Mouse (Mus musculus): Measurements from ENCODE around the gene Rnf180.
"Not testable (repeated sequence)": the region's sequence is repeated elsewhere in the genome, so short reads cannot be mapped to it uniquely, and the experiment has no call there.

Gene Rnf180

DNA sequence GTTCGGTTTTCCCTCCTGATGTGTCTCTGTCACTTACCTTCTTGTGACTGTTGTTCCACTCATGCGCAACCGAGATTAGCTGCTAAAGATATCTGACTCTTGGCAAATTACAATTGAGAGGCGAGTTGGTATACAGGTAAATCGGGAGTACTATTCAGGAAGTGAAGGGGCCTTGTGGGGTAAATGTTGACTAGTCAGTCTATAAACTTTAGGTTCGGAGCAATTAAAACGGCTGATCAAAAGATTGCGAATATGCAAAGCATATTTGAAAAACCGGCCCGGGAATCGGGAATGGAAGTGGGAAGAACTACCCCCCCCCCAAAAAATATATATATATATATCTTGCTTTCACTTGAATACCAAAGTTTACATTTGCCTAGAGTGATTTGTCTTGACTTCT lies at the start of gene Rnf180:
Gene Rnf180, minus strand, starts transcription at position 101 of the 400 bp plus-strand sequence.
- DNase-seq (ENCODE audit: extremely low read depth, low read depth, low spot score): no peak

DNA sequence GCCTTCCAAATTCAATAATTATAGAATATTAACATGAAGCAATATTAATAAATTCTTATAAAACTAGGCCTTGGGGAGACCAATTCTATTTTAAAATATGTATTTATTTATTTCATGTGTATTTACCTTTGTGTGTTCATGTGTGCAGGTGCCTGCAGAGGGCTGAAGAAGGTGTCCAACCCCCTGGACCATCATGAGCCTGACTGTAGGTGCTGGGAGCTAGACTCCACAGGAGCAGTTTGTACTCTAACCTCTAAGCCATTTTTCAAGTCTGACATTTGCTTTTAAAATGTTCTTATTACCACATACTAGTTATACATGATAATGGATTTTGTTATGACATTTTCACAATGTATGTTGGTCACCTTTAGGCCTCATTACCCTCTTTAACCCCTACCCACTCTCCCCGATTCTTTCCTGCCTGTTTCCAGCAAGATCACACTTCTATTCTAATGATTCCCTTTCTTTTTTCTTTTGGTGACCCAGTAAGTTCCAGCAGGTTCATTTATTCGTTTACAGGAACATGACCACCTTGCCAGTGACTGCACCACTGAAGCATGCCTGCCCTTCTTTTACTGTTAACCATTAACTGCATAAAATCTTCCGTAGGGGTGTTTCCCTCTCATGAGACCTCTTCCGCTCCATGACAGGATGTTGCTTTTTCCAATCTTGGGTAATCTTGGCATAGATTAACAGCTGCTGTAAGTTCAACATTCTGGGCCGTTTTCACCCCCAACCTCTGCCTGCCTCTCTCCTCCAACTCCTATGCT lies 36.8 kb upstream of the Rnf180 start:
- no peak for DNase-seq (ENCODE audit: extremely low read depth, low read depth, low spot score)

DNA sequence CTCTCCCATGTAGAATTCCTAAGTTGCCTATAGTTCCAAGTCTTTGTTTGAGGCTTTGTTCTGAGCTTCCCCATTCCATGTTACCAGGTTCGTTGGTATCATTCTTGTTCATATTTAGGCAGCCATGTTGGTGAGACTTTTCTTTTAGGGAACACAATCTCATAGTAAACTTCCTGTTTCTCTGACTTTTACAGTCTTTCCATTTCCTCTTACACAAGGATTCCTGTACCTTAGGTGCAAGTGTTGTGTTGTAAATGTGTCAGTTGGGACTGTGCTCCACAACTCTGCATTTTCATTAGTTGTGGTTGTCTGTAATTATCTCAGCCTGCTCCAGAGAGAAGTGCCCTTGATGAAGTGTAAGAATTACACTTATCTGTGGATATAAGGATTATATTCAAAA lies 32.3 kb upstream of the Rnf180 start:
- DNase-seq (ENCODE audit: extremely low read depth, low read depth, low spot score): no peak

DNA sequence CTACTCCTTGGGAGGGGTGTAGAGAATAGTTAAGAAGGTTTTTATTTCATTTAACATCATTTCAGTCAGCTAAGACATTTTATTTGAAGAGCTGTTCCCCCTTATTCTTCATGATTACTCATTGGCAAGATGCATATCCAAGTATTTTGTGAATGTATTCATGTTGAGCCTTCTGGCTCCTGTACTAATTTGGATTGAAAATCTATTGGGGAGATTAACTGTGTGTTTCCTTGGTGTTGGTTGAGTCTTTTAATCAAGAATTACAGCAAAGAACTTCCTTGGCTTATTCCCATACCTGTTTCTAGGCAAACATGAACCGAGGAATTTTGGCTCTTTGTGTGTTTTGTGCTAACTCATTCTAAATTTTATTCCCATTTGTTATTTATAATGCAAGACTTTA lies 22.3 kb upstream of the Rnf180 start:
- no peak for DNase-seq (ENCODE audit: extremely low read depth, low read depth, low spot score)

DNA sequence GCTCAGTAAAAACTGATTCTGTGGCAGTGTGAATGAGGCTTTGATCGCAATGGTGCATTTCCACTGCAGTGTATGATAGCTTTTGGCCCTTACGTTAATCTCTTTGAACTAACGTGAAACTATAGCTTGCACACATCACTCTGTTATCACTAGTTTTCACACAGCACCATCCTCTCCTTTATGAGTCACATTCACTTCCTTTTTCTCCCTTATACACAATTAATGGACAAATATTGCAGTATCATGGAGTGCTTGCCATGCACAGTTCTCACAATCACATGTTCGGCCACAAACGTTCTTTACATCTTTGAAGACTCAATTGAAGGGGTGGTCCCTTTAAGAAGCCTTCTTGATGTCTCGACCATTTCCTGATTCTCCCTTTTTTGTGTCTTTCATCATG lies 21.4 kb upstream of the Rnf180 start:
- no peak for DNase-seq (ENCODE audit: extremely low read depth, low read depth, low spot score)

DNA sequence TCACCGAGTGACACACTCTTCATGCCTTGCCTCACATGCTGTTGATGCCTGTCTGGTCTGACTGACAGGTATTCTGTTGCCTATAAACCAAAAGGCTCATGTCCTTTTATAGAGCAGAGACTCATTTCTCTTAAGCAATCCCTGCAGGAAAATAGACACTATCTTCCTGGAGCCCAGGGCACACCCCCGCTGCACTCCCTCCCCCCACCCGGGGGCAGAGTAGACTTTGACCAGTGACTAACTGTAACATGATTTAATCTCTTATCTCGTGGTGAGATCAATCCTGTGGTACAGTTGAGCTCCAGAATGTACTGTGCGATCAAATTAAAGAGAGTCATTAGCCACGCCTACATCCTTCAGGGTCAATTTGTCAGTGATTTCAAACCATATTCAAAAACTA lies 18.1 kb upstream of the Rnf180 start:
- no peak for DNase-seq (ENCODE audit: extremely low read depth, low read depth, low spot score)

DNA sequence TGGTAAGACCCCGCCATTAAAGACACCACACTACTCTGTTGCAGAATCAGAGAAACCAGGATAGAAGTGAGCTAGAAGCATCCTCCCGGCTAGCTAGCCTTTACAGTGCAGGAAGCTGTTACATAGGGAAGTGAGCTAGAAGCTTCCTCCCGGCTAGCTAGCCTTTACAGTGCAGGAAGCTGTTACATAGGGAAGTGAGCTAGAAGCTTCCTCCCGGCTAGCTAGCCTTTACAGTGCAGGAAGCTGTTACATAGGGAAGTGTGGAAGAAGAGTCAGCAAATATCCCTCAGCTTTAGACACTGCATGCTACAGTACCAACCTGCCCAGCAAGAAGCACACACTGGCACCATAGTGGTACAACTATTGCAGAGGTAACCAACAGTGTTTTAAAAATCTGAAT lies 15.9 kb upstream of the Rnf180 start:
- DNase-seq (ENCODE audit: extremely low read depth, low read depth, low spot score): not testable (repeated sequence)

DNA sequence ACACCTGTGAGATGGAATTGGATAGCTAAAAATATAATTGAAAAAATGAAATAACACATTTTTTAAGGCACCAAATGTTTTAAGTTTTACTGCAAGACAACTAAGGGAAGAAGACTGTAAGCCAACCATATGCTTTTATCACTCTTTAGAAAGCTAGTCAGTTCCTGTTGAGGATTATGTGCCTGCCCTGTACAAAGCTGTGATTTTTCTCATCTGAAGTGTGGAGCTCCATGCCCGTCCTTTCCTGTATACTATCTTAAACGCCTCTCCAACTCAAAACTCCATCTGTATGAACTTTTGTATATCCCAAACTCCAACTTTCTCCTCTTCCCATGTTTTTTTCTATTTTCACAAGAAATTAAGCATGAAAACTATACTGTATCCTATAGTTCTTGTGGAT lies 10.9 kb upstream of the Rnf180 start:
- DNase-seq (ENCODE audit: extremely low read depth, low read depth, low spot score): no peak

DNA sequence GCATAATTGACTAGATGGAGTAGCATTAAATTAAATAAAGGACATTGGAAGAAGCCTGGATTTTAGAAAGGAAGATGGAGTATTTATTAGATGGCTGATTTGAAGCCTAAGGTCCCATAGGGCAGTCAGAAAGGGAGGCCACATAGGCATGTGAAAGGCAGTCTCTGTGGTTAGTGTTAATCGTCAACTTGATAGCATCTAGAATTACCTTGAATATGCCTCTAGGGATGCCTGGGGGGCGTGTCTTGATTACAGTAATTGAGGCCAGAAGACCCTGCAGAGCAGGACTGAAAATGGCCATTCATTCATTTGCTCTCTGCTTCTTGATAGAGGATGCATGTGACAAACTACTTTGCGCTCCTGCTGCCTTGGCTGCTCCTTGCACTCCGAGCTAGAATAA lies 9.4 kb upstream of the Rnf180 start:
- DNase-seq (ENCODE audit: extremely low read depth, low read depth, low spot score): no peak

DNA sequence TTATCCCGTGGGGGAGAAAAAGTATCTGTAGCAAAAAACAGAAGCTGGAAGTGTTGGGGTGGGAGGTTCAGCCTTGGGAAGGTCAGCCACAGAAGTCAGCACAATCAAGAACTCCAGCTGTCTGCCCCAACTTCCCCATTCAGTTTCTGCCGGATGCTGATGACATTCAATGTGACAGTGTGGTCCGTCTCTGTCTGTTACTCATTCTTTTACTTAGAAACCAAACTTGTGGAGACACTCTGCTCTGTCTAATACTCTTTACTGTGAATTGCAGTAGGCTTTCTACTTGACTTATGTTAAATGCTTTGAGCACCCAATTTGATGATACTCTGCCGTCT lies 5.4 kb upstream of the Rnf180 start:
- no peak for DNase-seq (ENCODE audit: extremely low read depth, low read depth, low spot score)

DNA sequence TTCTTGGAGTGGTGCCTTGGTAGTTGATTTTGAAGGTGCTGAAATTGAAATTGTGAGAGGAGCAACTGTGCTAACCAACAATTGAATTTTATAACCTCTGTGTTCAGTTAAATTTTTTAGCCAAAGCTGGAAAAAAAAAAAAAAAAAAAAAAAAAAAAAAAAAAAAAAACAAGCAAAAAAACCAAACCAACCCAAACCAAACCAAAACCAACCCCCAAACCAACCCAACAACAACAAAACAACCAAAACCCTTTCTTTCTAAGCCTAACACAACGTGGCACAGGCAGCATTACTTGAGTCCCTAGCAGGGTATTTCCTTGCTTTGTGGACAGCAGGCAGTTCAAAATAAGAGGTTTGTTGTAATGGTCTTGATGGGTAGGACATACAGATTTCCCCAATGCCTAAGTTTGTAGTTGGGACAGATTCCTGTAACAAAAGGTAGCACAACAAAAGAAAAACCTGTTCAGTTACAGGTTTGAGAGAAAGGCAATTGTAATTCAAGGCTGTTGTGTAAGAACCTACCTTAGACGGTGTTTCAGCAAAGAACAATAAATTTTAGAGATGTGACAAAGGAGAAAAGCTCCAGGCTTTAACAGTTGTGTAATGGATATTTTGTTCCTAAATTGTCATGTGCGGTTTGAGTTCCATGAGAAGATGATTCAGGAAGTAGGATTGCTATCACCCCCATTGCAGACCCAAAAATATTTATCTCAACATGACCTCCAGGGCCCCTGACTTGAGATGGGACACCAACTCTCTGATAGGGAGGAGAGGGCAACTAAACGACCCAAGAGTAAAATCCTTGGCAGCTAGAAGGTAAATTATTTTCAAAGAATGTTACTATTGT lies 4.8 kb upstream of the Rnf180 start:
- DNase-seq (ENCODE audit: extremely low read depth, low read depth, low spot score): peak; percentile 55

DNA sequence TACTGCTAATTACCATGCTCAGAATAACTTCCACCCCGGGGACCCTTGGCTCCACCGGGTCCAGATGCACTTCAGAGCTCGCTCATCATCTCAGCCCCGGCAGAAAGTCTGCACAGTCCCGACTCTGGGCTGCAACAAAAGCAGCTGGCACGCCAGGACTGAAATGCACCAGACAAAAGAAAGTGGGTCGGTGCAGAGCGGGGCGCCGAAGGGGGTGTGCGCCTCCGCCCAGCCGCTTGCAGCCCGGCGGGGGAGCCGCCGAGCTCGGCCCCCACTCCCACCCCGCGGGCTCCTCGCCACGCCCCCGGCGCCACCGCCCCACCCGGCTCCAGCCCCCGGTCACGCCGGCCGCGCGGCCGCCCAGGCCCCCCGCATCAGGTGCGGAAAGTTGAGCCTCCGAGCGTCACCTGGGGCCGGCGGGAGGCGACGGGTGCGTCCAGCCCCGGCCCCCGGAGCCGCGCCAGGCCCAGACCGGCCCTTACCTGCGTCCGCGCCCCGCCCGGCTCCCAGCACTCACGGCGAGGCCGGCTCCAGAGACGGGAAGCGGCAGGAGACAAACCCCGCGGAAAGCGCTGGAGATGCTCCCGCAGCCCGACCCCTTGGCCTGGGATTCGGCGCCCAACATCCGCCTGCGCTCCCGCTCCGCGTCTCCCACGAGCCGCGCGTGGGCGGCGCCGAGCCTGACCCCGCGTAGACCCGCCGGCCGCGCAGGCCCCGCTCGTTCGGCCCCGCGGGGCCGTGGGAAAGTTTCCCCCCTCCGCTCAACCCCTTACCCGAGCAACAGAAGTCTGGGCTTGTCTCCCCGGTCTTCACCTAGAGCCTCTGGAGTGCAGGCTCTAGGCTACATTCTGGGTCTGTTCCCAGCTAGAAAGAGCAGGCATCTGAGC lies 591 bp downstream of the Rnf180 start:
- no peak for DNase-seq (ENCODE audit: extremely low read depth, low read depth, low spot score)

DNA sequence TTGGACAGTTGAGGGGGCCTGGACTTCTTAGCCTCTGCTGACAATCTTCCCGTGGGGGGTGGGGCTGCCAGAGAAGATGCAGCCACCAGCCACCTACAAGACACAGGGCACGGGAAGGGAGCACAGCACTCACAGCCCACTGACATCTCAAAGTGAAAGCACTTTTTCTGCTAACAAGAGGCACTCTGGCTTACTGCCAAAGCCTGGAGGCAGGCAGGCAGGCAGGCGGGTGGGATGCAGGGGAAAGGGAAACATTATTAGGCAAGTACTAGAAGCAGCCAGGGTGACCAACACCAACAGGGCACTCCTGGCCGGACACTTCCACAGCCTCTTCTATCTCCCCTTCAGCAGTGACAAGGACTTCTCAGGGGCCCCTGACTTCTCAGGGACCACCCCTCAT lies 2.8 kb downstream of the Rnf180 start:
- no peak for DNase-seq (ENCODE audit: extremely low read depth, low read depth, low spot score)

DNA sequence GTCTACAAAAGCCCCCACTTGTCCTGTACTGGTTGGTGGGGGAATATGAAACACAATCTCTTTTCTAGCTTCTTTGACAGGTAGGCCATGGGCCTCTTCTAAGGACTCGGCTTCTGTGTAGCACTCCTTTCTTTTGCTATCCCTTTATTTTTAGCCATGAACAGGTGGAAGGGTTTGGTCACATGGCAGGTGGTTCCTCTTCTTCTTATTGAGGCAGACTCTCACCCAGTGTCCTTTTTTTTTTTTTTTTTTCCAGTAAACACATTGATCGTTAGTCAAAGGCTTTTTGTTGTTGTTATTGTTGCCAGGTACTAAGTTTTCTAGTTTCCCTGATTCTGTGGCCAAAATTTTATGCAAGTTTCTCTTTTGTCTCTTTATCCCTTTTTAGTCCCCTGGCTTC lies 4.0 kb downstream of the Rnf180 start:
- DNase-seq (ENCODE audit: extremely low read depth, low read depth, low spot score): no peak

DNA sequence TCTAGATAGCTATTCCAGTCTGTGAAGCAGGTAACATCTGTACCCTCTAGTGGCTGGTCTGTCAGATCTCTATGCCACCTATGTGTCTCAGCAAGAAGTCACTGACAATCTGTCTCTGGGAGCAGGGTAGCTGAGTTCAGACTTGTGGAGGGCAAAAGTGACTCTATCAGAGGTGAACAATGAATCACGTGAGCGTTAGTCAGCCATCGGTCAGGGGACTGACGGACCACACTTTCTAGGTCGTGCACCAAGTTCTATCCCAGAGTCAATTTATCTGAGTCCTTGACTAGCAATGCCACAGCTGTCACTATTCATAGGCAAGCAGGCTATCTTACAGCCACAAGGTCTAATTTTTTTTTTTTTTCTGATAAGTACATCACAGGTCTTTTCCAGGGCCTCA lies 4.6 kb downstream of the Rnf180 start:
- no peak for DNase-seq (ENCODE audit: extremely low read depth, low read depth, low spot score)

DNA sequence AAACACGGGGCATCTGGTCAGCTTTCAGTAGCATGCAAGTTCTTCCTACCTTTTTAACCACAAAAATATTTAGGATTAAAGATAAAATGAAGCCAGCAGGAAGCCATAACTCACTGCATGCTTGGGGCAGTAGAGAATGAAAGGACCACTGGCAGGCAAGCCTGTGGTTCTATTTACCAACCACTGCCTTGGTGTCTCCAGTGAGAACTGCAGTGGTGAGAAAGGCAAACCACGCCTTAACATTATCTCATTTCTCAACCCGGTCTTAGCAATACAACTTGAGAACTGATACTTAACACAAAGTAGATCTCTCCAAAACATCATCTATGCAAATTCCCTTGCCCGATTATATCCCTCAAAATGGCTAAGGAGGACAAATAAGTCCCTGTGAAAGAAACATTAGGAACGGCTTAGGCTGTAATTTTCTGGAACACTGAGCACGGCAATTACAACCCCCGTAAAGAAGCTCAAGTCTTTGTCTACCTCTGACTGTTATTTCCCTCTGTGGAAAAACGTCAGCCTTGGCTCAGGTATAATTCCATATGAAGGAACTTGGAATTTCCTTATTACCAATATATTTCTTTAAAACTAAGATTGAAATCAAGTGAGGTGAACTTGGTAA lies 15.1 kb downstream of the Rnf180 start:
- DNase-seq (ENCODE audit: extremely low read depth, low read depth, low spot score): no peak

DNA sequence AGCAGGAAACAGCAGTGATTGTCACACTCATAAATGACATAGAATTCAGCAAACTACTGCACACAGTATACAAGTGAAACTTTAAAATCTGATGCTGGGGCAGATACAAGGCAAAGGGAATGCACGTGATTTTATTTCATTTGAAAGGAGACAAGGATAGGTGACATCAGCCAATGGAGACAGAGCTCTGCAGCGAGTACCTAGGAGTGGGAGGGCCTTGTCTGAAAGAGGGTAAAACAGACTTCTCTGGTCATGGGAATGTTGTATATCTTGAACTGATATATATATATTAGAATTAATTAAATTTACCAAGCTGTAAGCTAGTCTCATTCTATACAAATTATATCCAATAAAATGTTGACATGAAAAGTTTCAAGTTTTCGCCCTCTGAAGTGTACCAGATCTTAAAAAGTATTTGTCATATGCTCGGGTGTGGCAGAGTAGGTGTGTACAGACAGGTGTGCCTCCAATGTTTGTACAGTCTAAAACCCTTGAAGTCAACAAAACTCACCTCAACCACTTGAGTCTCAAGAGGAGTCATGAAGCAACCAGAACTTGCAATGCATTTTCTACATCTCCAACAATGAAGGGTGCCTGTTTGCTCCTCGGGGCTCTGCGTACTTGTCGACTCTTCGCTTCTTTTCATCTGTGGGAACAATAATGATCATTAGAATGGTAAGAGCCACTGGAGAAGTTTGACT lies 24.1 kb downstream of the Rnf180 start:
- no peak for DNase-seq (ENCODE audit: extremely low read depth, low read depth, low spot score)

DNA sequence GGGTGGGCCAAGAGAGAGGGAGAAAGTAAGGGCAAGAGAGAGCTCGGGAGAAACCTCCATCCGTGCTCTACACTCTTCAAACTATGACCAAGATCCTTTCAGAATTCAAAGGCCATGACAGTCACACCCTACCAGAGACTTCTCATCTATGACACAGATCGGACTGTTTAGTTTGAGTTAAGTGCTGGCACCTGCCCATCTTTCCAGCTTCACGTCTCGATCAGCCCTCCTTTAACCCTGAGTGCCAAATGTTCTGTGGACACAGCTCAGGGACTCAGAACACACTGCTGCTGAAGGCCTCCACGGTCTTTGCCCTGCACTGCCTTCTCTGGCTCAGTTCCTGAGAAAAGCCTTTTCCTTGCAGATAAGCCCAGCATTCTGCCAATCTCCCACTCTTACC lies 27.2 kb downstream of the Rnf180 start:
- DNase-seq (ENCODE audit: extremely low read depth, low read depth, low spot score): no peak

DNA sequence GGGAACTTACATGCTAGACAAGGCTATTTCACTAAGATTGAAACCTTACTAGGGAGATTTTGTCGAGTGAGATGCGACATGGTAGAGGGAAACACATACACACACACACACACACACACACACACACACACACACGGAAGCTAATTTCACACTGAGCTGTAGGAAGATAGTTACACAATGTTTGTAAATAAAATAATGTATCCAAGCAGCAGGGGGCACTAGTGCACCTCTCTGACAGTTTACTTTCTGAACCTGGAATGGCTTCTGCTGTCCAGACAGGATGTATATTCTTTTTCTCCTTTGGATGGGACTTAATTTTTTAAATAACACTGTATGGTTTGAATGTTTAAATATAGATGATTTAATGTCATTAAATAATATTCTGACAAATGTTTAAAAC lies 27.9 kb downstream of the Rnf180 start:
- DNase-seq (ENCODE audit: extremely low read depth, low read depth, low spot score): no peak

DNA sequence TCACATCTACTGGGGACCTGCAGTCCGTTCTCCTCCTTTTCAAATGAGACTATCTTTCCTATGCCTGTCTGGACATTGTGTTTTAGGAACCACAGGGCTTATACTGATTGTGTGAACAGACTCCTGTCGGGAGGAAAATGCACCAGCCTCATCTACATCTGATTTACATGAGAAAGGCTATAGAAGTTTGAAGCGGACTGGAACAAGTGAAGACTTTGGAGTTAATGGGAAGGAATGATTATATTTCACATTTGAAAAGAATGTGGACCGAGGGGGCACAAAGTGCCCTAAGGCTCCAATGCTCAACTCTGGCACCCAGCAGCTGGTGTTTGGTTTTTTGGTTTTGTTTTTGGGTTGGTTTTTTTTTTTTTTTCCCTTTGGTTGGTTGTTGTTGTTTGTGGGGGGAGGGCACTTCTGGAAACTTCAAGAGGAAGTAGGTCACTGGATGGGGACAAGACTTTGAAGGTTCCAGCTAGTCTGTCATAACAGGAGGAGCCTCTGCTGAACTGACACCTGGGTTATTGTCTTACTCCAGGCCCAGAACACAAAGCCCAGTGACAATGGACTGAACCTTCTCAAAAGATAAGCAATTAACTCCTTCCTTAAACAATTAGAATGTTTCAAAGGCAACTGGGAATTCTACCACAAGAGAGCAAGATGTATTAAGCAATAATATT lies 37.7 kb downstream of the Rnf180 start:
- no peak for DNase-seq (ENCODE audit: extremely low read depth, low read depth, low spot score)

All from fat pad, adult 2 months (tissue).